Mouse (Mus musculus): Measurements from ENCODE around the gene Tekt2. TPM values are rescaled to one million over a fixed set of nuclear protein-coding genes. Genes with fewer than 3 reads are reported as not detected.

Gene Tekt2
- polyA plus RNA-seq, 1 experiment from 2014 or later, result 0.57 TPM

- whole genome bisulfite sequencing (ENCODE audit: insufficient replicate concordance), result 70% methylated on average over 6 of the region's 6 CpGs
- 0 out of 2 replicates have a peak, but pooled peaks cover 4% of the 10 kb centered on the region for H3K9me3 ChIP-seq (replicated peaks)
- no peak overlapping the region for H3K4me2 ChIP-seq
- H3K9ac ChIP-seq, result no peak overlapping the region
- H3K4me3 ChIP-seq, result no peak overlapping the region
- peaks cover 4% of the 10 kb centered on the region; the same call in 1 of the 2 replicates for H3K4me1 ChIP-seq
- ATAC-seq, result no peak
- no peaks in the 10 kb centered on the region for H3K36me3 ChIP-seq
- peaks cover 41% of the 10 kb centered on the region for H3K27me3 ChIP-seq (replicated peaks)
- H3K27ac ChIP-seq, result no peak overlapping the region
Measured at GRCm38 (mm10) chr4:126306058-126306457, 19.4 kb downstream of the Tekt2 start.

GRCm38 (mm10) chr4:126305428-126305827 lies 20.1 kb downstream of the Tekt2 start:
- Histone ChIP-seq H3K4me3 (no peak overlapping the region), H3K4me2 (no peak overlapping the region), H3K9me3 (replicated peaks) (0 out of 2 replicates have a peak, but pooled peaks cover 4% of the 10 kb centered on the region), H3K36me3 (no peaks in the 10 kb centered on the region), H3K27me3 (replicated peaks) (peaks cover 47% of the 10 kb centered on the region), H3K9ac (no peak overlapping the region), H3K27ac (no peak overlapping the region), H3K4me1 (peaks cover 10% of the 10 kb centered on the region; the same call in 1 of the 2 replicates)
- no peak for ATAC-seq
- 81% methylated on average over 1 of the region's 1 CpGs for WGBS (ENCODE audit: insufficient replicate concordance)

- no peak for ATAC-seq
- H3K9me3 ChIP-seq (replicated peaks), result 0 out of 2 replicates have a peak, but pooled peaks cover 4% of the 10 kb centered on the region
- H3K4me2 ChIP-seq, result no peak overlapping the region
- H3K4me3 ChIP-seq, result no peak overlapping the region
- H3K27me3 ChIP-seq (replicated peaks), result peaks cover 63% of the 10 kb centered on the region
- WGBS (ENCODE audit: insufficient replicate concordance), result 56% methylated on average over 4 of the region's 4 CpGs
- H3K27ac ChIP-seq, result no peak overlapping the region
- H3K36me3 ChIP-seq, result no peaks in the 10 kb centered on the region
- peaks cover 12% of the 10 kb centered on the region; the same call in 1 of the 2 replicates for H3K4me1 ChIP-seq
- no peak overlapping the region for H3K9ac ChIP-seq
Measured at GRCm38 (mm10) chr4:126303877-126304276, 21.6 kb downstream of the Tekt2 start.

- whole genome bisulfite sequencing (ENCODE audit: insufficient replicate concordance), result 8% methylated on average over 27 of the region's 27 CpGs
- Histone ChIP-seq H3K9ac (no peak overlapping the region), H3K9me3 (replicated peaks) (0 out of 2 replicates have a peak, but pooled peaks cover 4% of the 10 kb centered on the region), H3K27me3 (replicated peaks) (peaks cover 79% of the 10 kb centered on the region), H3K36me3 (no peaks in the 10 kb centered on the region), H3K4me1 (peaks cover 17% of the 10 kb centered on the region; the same call in 1 of the 2 replicates), H3K4me3 (no peak overlapping the region), H3K27ac (no peak overlapping the region), H3K4me2 (peak overlapping the region; percentile 59)
- no peak for ATAC-seq
Measured at GRCm38 (mm10) chr4:126301584-126302309, 23.7 kb downstream of the Tekt2 start.

GRCm38 (mm10) chr4:126300916-126301583 lies 24.4 kb downstream of the Tekt2 start:
- no peak overlapping the region for H3K9ac ChIP-seq
- 2% methylated on average over 50 of the region's 50 CpGs for WGBS (ENCODE audit: insufficient replicate concordance)

GRCm38 (mm10) chr4:126296617-126297101 lies 28.8 kb downstream of the Tekt2 start:
- H3K27me3 ChIP-seq (replicated peaks), result peaks cover 88% of the 10 kb centered on the region
- no peak for ATAC-seq
- H3K9ac ChIP-seq, result no peak overlapping the region
- peaks cover 23% of the 10 kb centered on the region for H3K4me1 ChIP-seq
- whole genome bisulfite sequencing (ENCODE audit: insufficient replicate concordance), result 2% methylated on average over 34 of the region's 34 CpGs
- H3K36me3 ChIP-seq, result no peaks in the 10 kb centered on the region
- H3K9me3 ChIP-seq (replicated peaks), result no peaks in the 10 kb centered on the region
- peak overlapping the region; percentile 59 for H3K4me2 ChIP-seq
- no peak overlapping the region for H3K27ac ChIP-seq
- H3K4me3 ChIP-seq, result peak overlapping the region; percentile 22; the same call in 1 of the 2 replicates

More at GRCm38 (mm10) chr4:126300916-126301583, 24.4 kb downstream of the Tekt2 start:
- Histone ChIP-seq H3K9me3 (replicated peaks) (0 out of 2 replicates have a peak, but pooled peaks cover 2% of the 10 kb centered on the region), H3K27ac (no peak overlapping the region), H3K27me3 (replicated peaks) (peaks cover 85% of the 10 kb centered on the region), H3K4me3 (peak overlapping the region; percentile 38), H3K4me1 (peaks cover 23% of the 10 kb centered on the region), H3K36me3 (no peaks in the 10 kb centered on the region), H3K4me2 (peak overlapping the region; percentile 59)
- ATAC-seq, result no peak

- 43% methylated on average over 4 of the region's 4 CpGs for WGBS (ENCODE audit: insufficient replicate concordance)
- H3K4me1 ChIP-seq, result peaks cover 21% of the 10 kb centered on the region
- H3K36me3 ChIP-seq, result no peaks in the 10 kb centered on the region
- no peaks in the 10 kb centered on the region for H3K9me3 ChIP-seq (replicated peaks)
- H3K27ac ChIP-seq, result no peak overlapping the region
- H3K27me3 ChIP-seq (replicated peaks), result peaks cover 88% of the 10 kb centered on the region
- no peak for ATAC-seq
- H3K9ac ChIP-seq, result no peak overlapping the region
- H3K4me2 ChIP-seq, result no peak overlapping the region
- H3K4me3 ChIP-seq, result no peak overlapping the region
Measured at GRCm38 (mm10) chr4:126295937-126296336, 29.6 kb downstream of the Tekt2 start.

- H3K27ac ChIP-seq, result no peak overlapping the region
- H3K9ac ChIP-seq, result no peak overlapping the region
- H3K27me3 ChIP-seq (replicated peaks), result peaks cover 88% of the 10 kb centered on the region
- H3K4me1 ChIP-seq, result peaks cover 14% of the 10 kb centered on the region
- no peak overlapping the region for H3K4me2 ChIP-seq
- no peak overlapping the region for H3K4me3 ChIP-seq
- 62% methylated on average over 6 of the region's 6 CpGs for WGBS (ENCODE audit: insufficient replicate concordance)
- no peaks in the 10 kb centered on the region for H3K36me3 ChIP-seq
- ATAC-seq, result no peak
- no peaks in the 10 kb centered on the region for H3K9me3 ChIP-seq (replicated peaks)
Measured at GRCm38 (mm10) chr4:126295152-126295551, 30.3 kb downstream of the Tekt2 start.

- Histone ChIP-seq H3K4me2 (no peak overlapping the region), H3K9ac (no peak overlapping the region), H3K36me3 (no peaks in the 10 kb centered on the region), H3K4me1 (peaks cover 14% of the 10 kb centered on the region; the same call in 1 of the 2 replicates), H3K9me3 (replicated peaks) (no peaks in the 10 kb centered on the region), H3K27me3 (replicated peaks) (peaks cover 88% of the 10 kb centered on the region), H3K4me3 (no peak overlapping the region), H3K27ac (no peak overlapping the region)
- 37% methylated on average over 13 of the region's 13 CpGs for WGBS (ENCODE audit: insufficient replicate concordance)
- ATAC-seq, result no peak
Measured at GRCm38 (mm10) chr4:126291196-126291595, 34.3 kb downstream of the Tekt2 start.

GRCm38 (mm10) chr4:126290314-126290713 lies 35.2 kb downstream of the Tekt2 start:
- no peak overlapping the region for H3K4me3 ChIP-seq
- H3K9ac ChIP-seq, result no peak overlapping the region
- 79% methylated on average over 8 of the region's 8 CpGs for WGBS (ENCODE audit: insufficient replicate concordance)
- ATAC-seq, result no peak
- peaks cover 87% of the 10 kb centered on the region for H3K27me3 ChIP-seq (replicated peaks)
- no peaks in the 10 kb centered on the region for H3K9me3 ChIP-seq (replicated peaks)
- no peak overlapping the region for H3K4me2 ChIP-seq
- no peaks in the 10 kb centered on the region for H3K36me3 ChIP-seq
- 0 out of 2 replicates have a peak, but pooled peaks cover 15% of the 10 kb centered on the region for H3K4me1 ChIP-seq
- no peak overlapping the region for H3K27ac ChIP-seq

- 0 out of 2 replicates have a peak, but pooled peaks cover 15% of the 10 kb centered on the region for H3K4me1 ChIP-seq
- H3K9me3 ChIP-seq (replicated peaks), result no peaks in the 10 kb centered on the region
- H3K4me3 ChIP-seq, result no peak overlapping the region
- H3K27me3 ChIP-seq (replicated peaks), result peaks cover 90% of the 10 kb centered on the region
- H3K9ac ChIP-seq, result no peak overlapping the region
- WGBS (ENCODE audit: insufficient replicate concordance), result 25% methylated on average over 17 of the region's 17 CpGs
- H3K27ac ChIP-seq, result no peak overlapping the region
- no peak for ATAC-seq
- H3K36me3 ChIP-seq, result no peaks in the 10 kb centered on the region
- H3K4me2 ChIP-seq, result no peak overlapping the region
Measured at GRCm38 (mm10) chr4:126288085-126288666, 37.3 kb downstream of the Tekt2 start.

All from liver, embryonic 12.5 days (tissue).